Comparison of ENCODE assay signal across 19 mouse cellular contexts in the genomic region with DNA sequence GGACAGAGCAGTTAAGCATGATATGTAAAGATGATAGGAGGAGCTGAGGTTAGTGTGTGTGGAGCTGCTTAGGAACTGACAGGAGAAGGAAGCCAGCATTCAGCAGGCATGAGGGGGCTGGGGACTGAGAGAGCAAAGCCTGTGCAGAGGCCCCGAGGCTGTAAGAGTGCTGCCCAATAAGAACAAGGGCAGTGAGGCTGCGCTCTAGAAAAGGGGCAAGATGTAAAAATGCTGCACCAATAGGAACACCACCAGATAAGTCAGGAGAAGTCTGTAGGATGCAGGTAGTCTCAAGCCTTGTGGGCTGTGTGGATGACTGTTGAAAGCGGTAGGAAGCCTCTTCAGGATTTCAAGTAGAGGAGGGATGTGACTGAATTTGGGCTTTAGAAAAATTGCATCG. TPM values are rescaled to one million over a fixed set of nuclear protein-coding genes. Genes with fewer than 3 reads are reported as not detected.
DNase-seq lines count a peak whose midpoint lies in the region; ATAC-seq and TF ChIP-seq lines count a peak whose summit lies in the region.
"Had no signal": no experiment of that assay in that cellular context is flagged by ENCODE, and none has a peak within 500 bp of the region (broad histone marks: within the 10 kb centered on the region; RNA-seq: fewer than 3 reads in every experiment).

No protein-coding gene starts in this region.

- peak overlapping the region; percentile 56 for H3K9ac ChIP-seq in forebrain, embryonic 13.5 days
- H3K9ac ChIP-seq in midbrain, embryonic 13.5 days (replicated peaks): peak overlapping the region; percentile 33; the same call in 1 of the 2 replicates

- peak overlapping the region; percentile 54; the same call in 1 of the 2 replicates for H3K27ac ChIP-seq in layer of hippocampus, adult 2 months
- peak overlapping the region; percentile 96 for H3K27ac ChIP-seq in forebrain, embryonic 13.5 days
- H3K27ac ChIP-seq in midbrain, embryonic 13.5 days: peak overlapping the region; percentile 88

- no peak for DNase-seq in layer of hippocampus, adult 2 months (ENCODE audit: low spot score in 2 of 2)
- DNase-seq in layer of hippocampus, postnatal 36 days: no peak
- peak; percentile 63 for DNase-seq in brain, embryonic 14.5 days (ENCODE audit: low read depth)
- no peak for DNase-seq in kidney, postnatal 14 days
- no peak for DNase-seq in gastrocnemius, postnatal 10 days
- no peak for DNase-seq in testis, postnatal 10 days (ENCODE audit: low spot score)
- DNase-seq: cerebellum, adult 11 months; gastrocnemius, postnatal 36 days; kidney, postnatal 36 days; spleen, adult 18-20 months had no signal

- H3K27me3 ChIP-seq in forebrain, embryonic 13.5 days: no peaks in the 10 kb centered on the region
- no peaks in the 10 kb centered on the region for H3K27me3 ChIP-seq in midbrain, embryonic 13.5 days

- ATAC-seq in forebrain, embryonic 13.5 days: no peak
- ATAC-seq in midbrain, embryonic 13.5 days: no peak
- ATAC-seq: intestine, embryonic 16.5 days had no signal

- H3K36me3 ChIP-seq in forebrain, embryonic 13.5 days (ENCODE audit: poor library complexity, severe bottlenecking): peaks cover 69% of the 10 kb centered on the region
- peaks cover 52% of the 10 kb centered on the region for H3K36me3 ChIP-seq in midbrain, embryonic 13.5 days

- peak overlapping the region; percentile 25; the same call in 1 of the 2 replicates for H3K4me2 ChIP-seq in forebrain, embryonic 13.5 days
- H3K4me2 ChIP-seq in midbrain, embryonic 13.5 days (replicated peaks): no peak overlapping the region

- TF ChIP-seq CTCF in layer of hippocampus, adult 2 months (conservative IDR thresholded peaks at IDR 0.05): no peak
- no peak for TF ChIP-seq CTCF in brain, embryonic 14.5 days (IDR thresholded peaks at IDR 0.05; ENCODE audit: borderline replicate concordance, extremely low read depth, insufficient read depth, insufficient read length)

- H3K9me3 ChIP-seq in forebrain, embryonic 13.5 days (replicated peaks): no peaks in the 10 kb centered on the region
- H3K9me3 ChIP-seq in midbrain, embryonic 13.5 days: no peaks in the 10 kb centered on the region

- peaks cover 83% of the 10 kb centered on the region for H3K4me1 ChIP-seq in forebrain, embryonic 13.5 days
- peaks cover 92% of the 10 kb centered on the region for H3K4me1 ChIP-seq in midbrain, embryonic 13.5 days (replicated peaks)

- H3K4me3 ChIP-seq in layer of hippocampus, adult 2 months: no peak overlapping the region
- H3K4me3 ChIP-seq in forebrain, embryonic 13.5 days: no peak overlapping the region
- no peak overlapping the region for H3K4me3 ChIP-seq in midbrain, embryonic 13.5 days (replicated peaks)

- 31% methylated on average over 4 of the region's 4 CpGs for WGBS in forebrain, embryonic 13.5 days
- 46% methylated on average over 4 of the region's 4 CpGs for WGBS in midbrain, embryonic 13.5 days

- no peak for TF ChIP-seq POLR2A in brain, embryonic 14.5 days (IDR thresholded peaks at IDR 0.05; ENCODE audit: borderline replicate concordance, extremely low read depth, insufficient read depth, insufficient read length, poor library complexity, severe bottlenecking)

RNA-seq across cellular contexts. Expression of a gene that starts 17.9 kb away (rescaled TPM):
- total RNA-seq in layer of hippocampus, adult 2 months (2021): 100 to 1,000 TPM; 662 to 700 TPM
- 100 to 1,000 TPM; 660 to 690 TPM for total RNA-seq in layer of hippocampus, postnatal 36 days (2021)
- polyA plus RNA-seq in brain, embryonic 14.5 days (2012; rRNA removed): 951 and 982 TPM in 2 replicates
- polyA plus RNA-seq in forebrain, embryonic 13.5 days (2015; fragmentation: Nextera tagmentation; extraction: Ambion mirVana): 358 and 394 TPM in 2 replicates
- polyA plus RNA-seq in midbrain, embryonic 13.5 days (2015; fragmentation: Nextera tagmentation; extraction: Ambion mirVana): 444 and 467 TPM in 2 replicates
- 1 to 10 TPM; 1.3 to 2.6 TPM for total RNA-seq in gastrocnemius, postnatal 10 days (2021)

RNA-seq across cellular contexts. Expression of a gene that starts 52.8 kb away (rescaled TPM):
- total RNA-seq in layer of hippocampus, adult 2 months (2021): not detected
- not detected for total RNA-seq in layer of hippocampus, postnatal 36 days (2021)
- polyA plus RNA-seq in brain, embryonic 14.5 days (2012; rRNA removed): 0.33 TPM in 2 replicates
- polyA plus RNA-seq in forebrain, embryonic 13.5 days (2015; fragmentation: Nextera tagmentation; extraction: Ambion mirVana): 0.10 and 0.25 TPM in 2 replicates
- polyA plus RNA-seq in midbrain, embryonic 13.5 days (2015; fragmentation: Nextera tagmentation; extraction: Ambion mirVana): 0.26 and 0.48 TPM in 2 replicates
- not detected for total RNA-seq in gastrocnemius, postnatal 10 days (2021)
- total RNA-seq: adrenal gland, adult 18-20 months; common myeloid progenitor, adult 5-6 weeks; gastrocnemius, postnatal 36 days; liver, adult 2 months; monocyte, adult 5-6 weeks had no signal
- polyA plus RNA-seq: heart, embryonic 16.5 days; intestine, embryonic 16.5 days; liver, adult 2 months; lung, embryonic 16.5 days had no signal

Comparison
In these comparisons a context has a peak if more than half of its experiments do, and no peak if none do; other contexts are left out.
1. RNA of a gene that starts 17.9 kb away (total RNA-seq): 662 to 700 TPM in layer of hippocampus, adult 2 months and 660 to 690 TPM in layer of hippocampus, postnatal 36 days; 1.3 to 2.6 TPM in gastrocnemius, postnatal 10 days; every median in the first group is over 100 times any median in the second.
2. Peak in every context shown above with its lines, with median percentiles within 50 percentile points of each other: H3K27ac ChIP-seq.